Mouse (Mus musculus) CH12.LX (cell line): ENCODE data around the gene Olfr1110.
"Not testable (repeated sequence)": the region's sequence is repeated elsewhere in the genome, so short reads cannot be mapped to it uniquely, and the experiment has no call there.

Experiments
- BHLHE40 ChIP-seq: IDR thresholded peaks from 2 replicates; pipeline ENCODE4 v1.6.1; 2011; ENCODE audit warnings: mild to moderate bottlenecking, low read depth, low read length, improper control_type of control experiment
- CTCF ChIP-seq, 2 experiments: IDR thresholded peaks in 1 of 2; conservative IDR thresholded peaks in 1 of 2; 2 replicates each; pipeline ENCODE4 v1.5.1; 2011 to 2012; ENCODE audit warnings: low read depth in 2 of 2, low read length in 2 of 2, improper control_type of control experiment in 1 of 2, inconsistent platforms in 1 of 2, mild to moderate bottlenecking in 1 of 2, moderate library complexity in 1 of 2
- E2F4 ChIP-seq: IDR thresholded peaks from 2 replicates; pipeline ENCODE4 v1.6.1; 2011; ENCODE audit warnings: low read depth, low read length, improper control_type of control experiment; ENCODE audit not compliant: insufficient replicate concordance
- ELF1 ChIP-seq: IDR thresholded peaks from 2 replicates; pipeline ENCODE4 v1.6.1; 2014; ENCODE audit warnings: low read depth, mild to moderate bottlenecking, inconsistent platforms, low read length, improper control_type of control experiment
- JUN ChIP-seq: IDR thresholded peaks from 2 replicates; pipeline ENCODE4 v1.6.1; 2011; ENCODE audit warnings: low read depth, mild to moderate bottlenecking, low read length, improper control_type of control experiment, moderate library complexity; ENCODE audit not compliant: insufficient read depth
- KAT2A ChIP-seq: IDR thresholded peaks from 2 replicates; pipeline ENCODE4 v1.6.1; 2012; ENCODE audit warnings: low read length, improper control_type of control experiment, inconsistent platforms; ENCODE audit not compliant: insufficient replicate concordance
- MAX ChIP-seq: IDR thresholded peaks from 2 replicates; pipeline ENCODE4 v1.6.1; 2011; ENCODE audit warnings: low read length, improper control_type of control experiment
- MXI1 ChIP-seq: IDR thresholded peaks from 2 replicates; pipeline ENCODE4 v1.6.1; 2011; ENCODE audit warnings: mild to moderate bottlenecking, low read depth, low read length, improper control_type of control experiment
- MYC ChIP-seq: IDR thresholded peaks from 2 replicates; pipeline ENCODE4 v1.6.1; 2011; ENCODE audit warnings: low read depth, mild to moderate bottlenecking, improper control_type of control experiment, low read length
- NELFE ChIP-seq: IDR thresholded peaks from 2 replicates; pipeline ENCODE4 v1.6.1; 2011; ENCODE audit warnings: low read depth, low read length, improper control_type of control experiment
- POLR2A ChIP-seq: IDR thresholded peaks from 2 replicates; pipeline ENCODE4 v1.6.1; 2011; ENCODE audit warnings: low read depth, mild to moderate bottlenecking, improper control_type of control experiment, low read length
- SIN3A ChIP-seq: IDR thresholded peaks from 2 replicates; pipeline ENCODE4 v1.6.1; 2012; ENCODE audit warnings: low read length, improper control_type of control experiment, inconsistent platforms
- ZC3H11A ChIP-seq: IDR thresholded peaks from 2 replicates; pipeline ENCODE4 v1.6.1; 2012; ENCODE audit warnings: low read depth, mild to moderate bottlenecking, inconsistent platforms, low read length, improper control_type of control experiment
- ZNF384 ChIP-seq: IDR thresholded peaks from 2 replicates; pipeline ENCODE4 v1.6.1; 2012; ENCODE audit warnings: low read depth, low read length, improper control_type of control experiment, inconsistent platforms

DNA sequence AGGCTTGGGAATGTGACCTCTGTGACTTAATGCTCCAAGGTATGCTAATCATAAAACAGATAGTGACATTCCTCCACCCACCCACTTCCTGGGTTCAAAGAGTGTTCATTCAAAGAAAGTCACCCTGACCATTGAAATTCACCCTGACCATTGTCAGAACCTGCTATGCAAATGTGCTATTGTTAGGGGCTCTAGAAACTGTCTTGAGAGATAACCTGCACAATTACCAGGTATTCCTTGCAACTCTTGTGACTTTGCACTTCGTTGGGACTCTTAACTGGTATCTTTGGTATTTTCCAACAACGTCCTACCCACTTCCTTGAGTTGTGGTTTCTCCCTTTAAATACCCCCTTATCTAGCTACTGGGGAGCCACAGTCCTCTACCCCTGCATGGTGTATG is 27.6 kb upstream of the Olfr1110 start:
- not testable (repeated sequence) for TF ChIP-seq KAT2A; MXI1; POLR2A; CTCF (conservative IDR thresholded peaks at IDR 0.05 in 1 of 2, IDR thresholded peaks at IDR 0.05 in 1 of 2; ENCODE audit: low read depth in 2 of 2, low read length in 2 of 2); MYC; ZC3H11A; NELFE; ZNF384; SIN3A; BHLHE40; MAX; E2F4; ELF1; JUN
